Mouse (Mus musculus) MEL (cell line): ENCODE results near the gene Aplp2.

ENCODE experiments used
- BHLHE40 ChIP-seq: IDR thresholded peaks from 2 replicates; pipeline ENCODE4 v1.6.1; 2012; ENCODE audit warnings: low read depth, mild to moderate bottlenecking, inconsistent platforms, low read length, improper control_type of control experiment, borderline replicate concordance
- CTCF ChIP-seq, 3 experiments: IDR thresholded peaks in 2 of 3; conservative IDR thresholded peaks in 1 of 3; 2 replicates each; pipeline ENCODE4 v1.5.1; 2011 to 2012; ENCODE audit warnings: low read length in 3 of 3, low read depth in 2 of 3, mild to moderate bottlenecking in 2 of 3, improper control_type of control experiment in 1 of 3, inconsistent platforms in 1 of 3, mixed read lengths in 1 of 3, moderate library complexity in 1 of 3; ENCODE audit not compliant: control insufficient read depth in 1 of 3, insufficient read depth in 1 of 3, poor library complexity in 1 of 3, severe bottlenecking in 1 of 3
- EP300 ChIP-seq, 2 experiments: IDR thresholded peaks; 2 replicates each; pipeline ENCODE4 v1.6.1; 2011; ENCODE audit warnings: improper control_type of control experiment in 2 of 2, low read length in 2 of 2, low read depth in 1 of 2, mild to moderate bottlenecking in 1 of 2
- MAX ChIP-seq: IDR thresholded peaks from 2 replicates; pipeline ENCODE4 v1.6.1; 2011; ENCODE audit warnings: low read length, improper control_type of control experiment
- MYC ChIP-seq: IDR thresholded peaks from 2 replicates; pipeline ENCODE4 v1.6.1; 2011; ENCODE audit warnings: low read depth, mild to moderate bottlenecking, low read length, improper control_type of control experiment, moderate library complexity
- NELFE ChIP-seq: IDR thresholded peaks from 2 replicates; pipeline ENCODE4 v1.6.1; 2011; ENCODE audit warnings: low read depth, low read length, improper control_type of control experiment
- POLR2AphosphoS5 ChIP-seq: IDR thresholded peaks from 2 replicates; pipeline ENCODE4 v1.6.1; 2012; ENCODE audit warnings: low read depth, borderline replicate concordance, mild to moderate bottlenecking, inconsistent platforms, low read length, moderate library complexity, mixed read lengths
- ZKSCAN1 ChIP-seq: IDR thresholded peaks from 2 replicates; pipeline ENCODE4 v1.6.1; 2012; ENCODE audit warnings: low read depth, mild to moderate bottlenecking, inconsistent platforms, low read length, improper control_type of control experiment, moderate library complexity

- TF ChIP-seq CTCF (IDR thresholded peaks at IDR 0.05 in 2 of 3, conservative IDR thresholded peaks at IDR 0.05 in 1 of 3; ENCODE audit: control insufficient read depth in 1 of 3, insufficient read depth in 1 of 3, low read depth in 2 of 3, low read length in 3 of 3, poor library complexity in 1 of 3, severe bottlenecking in 1 of 3) (no peak), EP300 (IDR thresholded peaks at IDR 0.05; ENCODE audit: low read depth in 1 of 2, low read length in 2 of 2) (no peak), ZKSCAN1 (no peak), NELFE (no peak), POLR2AphosphoS5 (no peak), BHLHE40 (no peak), MAX (no peak), MYC (no peak)
These were observed 94.1 kb downstream of the Aplp2 start for GRCm38 (mm10) chr9:31117488-31117887.
